Mouse (Mus musculus) heart, embryonic 14.5 days (tissue): ENCODE results near the gene Rrp12. TPM values are rescaled to one million over a fixed set of nuclear protein-coding genes. Genes with fewer than 3 reads are reported as not detected.

Experiments used
- ATAC-seq: fragments of 200-750 bp; cut with Nextera tagmentation; 2 replicates; pipeline ENCODE4 v1.8.0; 2017; ENCODE audit warnings: low read depth, moderate TSS enrichment; ENCODE audit not compliant: insufficient number of reproducible peaks, insufficient read depth, low FRiP score
- H3K27ac ChIP-seq, 2 experiments: fragments of 200-500 bp in 1 of 2; fragments of 300-500 bp in 1 of 2; sonication (generic) in 1 of 2; replicated peaks in 1 of 2; 2 replicates each; pipeline ENCODE4 v1.5.1; 2012 to 2014; ENCODE audit warnings: low read depth in 2 of 2, low read length in 2 of 2, control low read depth in 1 of 2, mild to moderate bottlenecking in 1 of 2, mixed read lengths in 1 of 2; ENCODE audit not compliant: control insufficient read depth in 1 of 2, insufficient read depth in 1 of 2
- H3K27me3 ChIP-seq: fragments of 300-500 bp; sonication (generic); 2 replicates; pipeline ENCODE4 v1.6.1; 2014; ENCODE audit warnings: mild to moderate bottlenecking, low read length, control low read depth; ENCODE audit not compliant: control insufficient read depth, insufficient read depth
- H3K36me3 ChIP-seq: fragments of 300-500 bp; sonication (generic); 2 replicates; pipeline ENCODE4 v1.6.1; 2014; ENCODE audit warnings: mild to moderate bottlenecking, control low read depth, low read length, mixed read lengths; ENCODE audit not compliant: control insufficient read depth, insufficient read depth
- H3K4me1 ChIP-seq, 2 experiments: fragments of 200-500 bp in 1 of 2; fragments of 300-500 bp in 1 of 2; sonication (generic) in 1 of 2; 2 replicates each; pipeline ENCODE4 v1.6.1; 2012 to 2014; ENCODE audit warnings: low read length in 2 of 2, control low read depth in 1 of 2, mixed read lengths in 1 of 2; ENCODE audit not compliant: control insufficient read depth in 2 of 2, insufficient read depth in 2 of 2
- H3K4me2 ChIP-seq: fragments of 300-500 bp; sonication (generic); 2 replicates; pipeline ENCODE4 v1.6.1; 2014; ENCODE audit warnings: mild to moderate bottlenecking, low read length
- H3K4me3 ChIP-seq, 2 experiments: fragments of 200-500 bp in 1 of 2; fragments of 300-500 bp in 1 of 2; sonication (generic) in 1 of 2; 2 replicates each; pipeline ENCODE4 v1.5.1; 2012 to 2014; ENCODE audit warnings: low read length in 2 of 2, mild to moderate bottlenecking in 2 of 2, control low read depth in 1 of 2, low read depth in 1 of 2, moderate library complexity in 1 of 2; ENCODE audit not compliant: control insufficient read depth in 1 of 2, insufficient read depth in 1 of 2
- H3K9ac ChIP-seq: fragments of 300-500 bp; sonication (generic); 2 replicates; pipeline ENCODE4 v1.6.1; 2014; ENCODE audit warnings: mild to moderate bottlenecking, low read length
- H3K9me3 ChIP-seq: fragments of 300-500 bp; sonication (generic); 2 replicates; pipeline ENCODE4 v1.6.1; 2016; ENCODE audit warnings: low read length, control low read depth; ENCODE audit not compliant: control insufficient read depth
- WGBS: fragments of 180-500 bp; shearing (Covaris S2); extraction: QIAGEN DNeasy Blood & Tissue Kit; methylation state at CpG from one replicate; pipeline ENCODE4 v1.1.7; 2014; 5-methylcytosine and 5-hydroxymethylcytosine counted together
- polyA plus RNA-seq: library from polyadenylated mRNA; unstranded; fragments of >200 nt; fragmentation: Nextera tagmentation; extraction: Ambion mirVana; gene quantifications from 2 replicates; pipeline ENCODE4 v1.2.1, GENCODE M21; 2014

Gene Rrp12
- polyA plus RNA-seq, 1 experiment from 2014 or later: 5.8 TPM

DNA sequence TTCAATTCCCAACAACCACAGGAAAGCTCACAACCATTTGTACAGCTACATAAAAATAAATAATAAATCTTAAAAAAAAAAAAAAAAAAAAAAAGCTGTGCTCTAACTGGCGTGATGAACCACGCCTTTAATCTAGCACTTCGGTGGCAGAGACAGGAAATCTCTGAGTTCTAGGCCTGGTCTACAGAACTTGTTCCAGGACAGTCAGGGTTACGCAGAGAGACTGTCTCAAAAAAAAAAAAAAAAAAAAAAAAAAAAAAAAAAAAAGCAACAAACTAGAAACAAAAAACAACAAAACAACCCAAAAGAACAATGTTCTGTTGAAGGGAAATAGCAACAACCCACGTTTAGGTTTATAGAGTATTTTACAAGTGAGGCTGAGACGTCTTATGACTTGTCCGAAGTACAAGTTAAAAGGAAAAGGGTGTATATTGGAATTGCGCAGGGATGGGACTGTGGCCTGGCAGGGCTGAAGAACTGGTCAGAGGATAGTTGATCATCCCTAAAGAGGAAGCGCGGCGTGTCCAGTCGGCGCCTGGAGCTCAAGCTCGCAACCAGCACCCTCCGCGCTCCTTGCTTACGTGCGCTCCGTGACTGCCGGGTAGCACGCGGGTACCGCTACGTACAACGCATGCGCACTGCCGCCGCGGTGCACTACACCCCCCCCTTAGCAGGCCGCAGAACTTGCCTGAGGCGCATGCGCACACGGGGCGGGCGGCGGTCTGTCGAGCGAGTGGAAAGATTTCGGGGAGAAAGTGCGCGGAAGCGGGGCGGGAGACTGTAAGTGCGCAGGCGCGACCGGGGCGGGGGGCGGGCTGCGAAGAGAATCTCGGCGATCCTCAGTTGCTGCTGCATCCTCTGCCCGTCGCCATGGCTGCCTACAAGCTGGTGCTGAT, 15.5 kb upstream of the Rrp12 start, which contains the start of gene Pgam1:
Pgam1 (plus strand) TSS at position 746 of the 896 bp plus-strand sequence.
- Histone ChIP-seq H3K27ac (peak within 1 kb of the TSS; percentile 97 to 98), H3K9ac (peak within 1 kb of the TSS; percentile 100), H3K36me3 (peaks cover 25% of the 10 kb centered on the region), H3K4me2 (peak within 1 kb of the TSS; percentile 77), H3K4me3 (peak within 1 kb of the TSS; percentile 98 to 99), H3K27me3 (no peaks in the 10 kb centered on the region), H3K4me1 (peaks cover 11 to 25% of the 10 kb centered on the region in 2 experiments), H3K9me3 (no peaks in the 10 kb centered on the region)
- WGBS: 5% methylated on average over 54 of the region's 54 CpGs
- ATAC-seq: peak; percentile 93

DNA sequence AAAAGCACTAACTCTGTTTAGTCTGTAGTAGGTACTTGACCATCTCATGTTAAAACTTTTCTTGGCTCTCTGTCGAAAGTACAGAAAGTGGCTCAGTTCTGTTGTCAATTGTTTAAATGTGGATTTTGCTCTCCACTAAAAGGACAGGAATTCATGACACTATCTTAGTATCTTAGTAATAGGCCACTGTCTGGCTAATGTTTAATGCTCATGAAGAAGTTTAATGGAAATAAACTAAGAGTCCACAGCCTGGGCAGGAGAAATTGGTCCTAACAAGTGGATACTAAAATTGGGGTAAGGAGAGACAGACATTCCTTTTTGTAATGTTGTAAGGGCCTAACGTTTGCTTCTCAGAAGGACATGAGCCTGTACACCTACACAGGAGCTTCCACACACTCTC, 14.4 kb upstream of the Rrp12 start:
- no peak overlapping the region for H3K4me3 ChIP-seq
- H3K27ac ChIP-seq: no peak overlapping the region
- H3K36me3 ChIP-seq: peaks cover 15% of the 10 kb centered on the region
- H3K9ac ChIP-seq: no peak overlapping the region
- H3K4me1 ChIP-seq: peaks cover 11 to 28% of the 10 kb centered on the region in 2 experiments
- no peak for ATAC-seq
- no peak overlapping the region for H3K4me2 ChIP-seq
- H3K27me3 ChIP-seq: no peaks in the 10 kb centered on the region
- no peaks in the 10 kb centered on the region for H3K9me3 ChIP-seq
- 90% methylated on average over 2 of the region's 2 CpGs for WGBS

DNA sequence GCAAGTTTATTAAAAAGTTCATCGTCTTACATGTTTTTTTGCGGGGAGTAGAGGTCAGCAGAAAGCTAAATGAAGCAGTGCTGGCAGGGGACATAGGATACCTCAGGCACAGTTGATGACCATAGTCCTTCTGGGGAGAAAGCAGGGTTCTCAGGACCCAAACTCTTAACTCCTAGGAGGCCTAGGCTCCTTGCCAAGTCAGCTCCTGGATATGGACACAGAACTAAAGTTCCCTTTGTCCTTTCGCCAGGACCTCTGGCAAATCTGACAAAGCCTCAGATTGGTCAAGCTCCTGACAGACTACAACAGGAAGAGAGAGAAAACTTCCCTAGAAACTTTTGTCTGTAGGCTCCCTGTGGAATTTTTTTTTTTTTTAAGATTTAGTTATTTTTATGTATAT, 12.8 kb upstream of the Rrp12 start:
- Histone ChIP-seq H3K4me3 (no peak overlapping the region), H3K4me2 (no peak overlapping the region), H3K4me1 (peaks cover 9 to 20% of the 10 kb centered on the region in 2 experiments), H3K9ac (no peak overlapping the region), H3K27ac (no peak overlapping the region), H3K36me3 (peaks cover 4% of the 10 kb centered on the region), H3K27me3 (no peaks in the 10 kb centered on the region), H3K9me3 (no peaks in the 10 kb centered on the region)
- WGBS: 78% methylated on average over 3 of the region's 3 CpGs
- ATAC-seq: no peak

DNA sequence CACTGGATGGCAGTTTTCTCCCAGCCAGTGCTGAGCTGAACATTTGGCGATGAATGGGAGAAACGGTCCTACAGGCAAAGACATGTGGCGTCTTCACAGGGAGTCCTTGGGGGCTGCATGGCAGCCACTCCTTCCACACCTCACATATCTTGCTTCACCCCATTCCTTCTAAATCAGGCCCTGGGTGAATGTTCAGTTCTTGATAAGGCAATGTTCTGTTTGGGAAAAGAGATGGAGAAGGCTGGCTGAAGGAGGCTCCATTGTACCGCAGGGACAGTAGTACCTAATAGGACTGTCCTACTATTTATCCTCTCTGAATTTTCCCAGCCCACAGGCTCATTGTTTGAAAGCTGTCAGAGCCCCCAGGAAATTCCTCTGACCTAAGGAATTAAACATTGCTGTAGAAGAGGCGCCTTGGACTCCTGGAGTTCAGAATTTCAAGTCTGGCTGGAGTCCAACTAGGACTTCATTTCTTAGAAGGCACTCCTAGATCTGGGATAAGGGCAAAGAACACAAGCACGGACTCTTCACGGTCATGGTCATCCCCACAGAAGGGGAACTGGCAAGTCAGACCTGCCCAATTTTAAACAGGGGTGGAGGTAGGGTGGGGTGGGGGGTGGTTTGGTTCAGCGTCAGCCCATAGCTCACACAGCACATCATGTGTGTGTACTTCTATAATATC, 11.2 kb upstream of the Rrp12 start:
- no peak overlapping the region for H3K4me2 ChIP-seq
- H3K27me3 ChIP-seq: no peaks in the 10 kb centered on the region
- peaks cover 7 to 15% of the 10 kb centered on the region in 2 experiments for H3K4me1 ChIP-seq
- H3K9me3 ChIP-seq: no peaks in the 10 kb centered on the region
- H3K4me3 ChIP-seq: no peak overlapping the region
- WGBS: 32% methylated on average over 8 of the region's 8 CpGs
- H3K27ac ChIP-seq: no peak overlapping the region; a peak in 1 of 4 replicates
- H3K36me3 ChIP-seq: no peaks in the 10 kb centered on the region
- no peak for ATAC-seq
- H3K9ac ChIP-seq: no peak overlapping the region

DNA sequence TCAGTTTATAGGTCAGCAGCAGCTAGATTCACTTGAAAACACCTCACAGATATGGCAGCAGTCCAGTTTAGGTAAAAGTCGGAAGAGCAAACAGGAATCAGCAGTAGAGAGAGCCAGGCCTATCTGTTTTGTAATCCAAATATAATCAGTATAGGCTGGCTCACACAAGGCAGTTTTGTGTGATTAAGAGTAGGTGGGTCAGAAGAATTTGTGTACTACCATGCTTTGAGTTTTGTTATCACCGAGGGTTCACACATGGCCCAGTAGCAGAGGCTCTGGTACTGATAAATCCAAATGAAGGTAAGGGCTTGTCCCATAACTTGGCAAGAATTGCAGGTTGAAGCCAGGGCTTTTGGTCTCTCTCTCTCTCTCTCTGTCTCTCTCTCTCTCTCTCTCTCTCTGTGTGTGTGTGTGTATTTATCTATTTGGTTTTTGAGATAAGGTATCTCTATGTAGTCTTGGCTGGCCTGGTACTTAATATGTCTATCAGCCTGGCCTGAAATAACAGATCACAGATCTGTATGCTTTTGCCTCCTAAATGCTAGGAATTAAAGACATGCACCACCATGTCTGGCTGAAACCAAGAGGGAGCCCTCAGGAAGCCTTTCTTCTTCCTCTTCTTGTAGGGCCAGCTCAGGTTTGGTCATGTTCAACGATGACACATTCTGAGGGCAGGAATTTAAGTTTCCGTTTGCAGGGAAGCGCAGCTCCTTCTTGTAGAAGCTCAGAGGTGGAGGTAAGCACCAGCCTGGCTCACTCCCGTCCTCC, 10.5 kb upstream of the Rrp12 start:
- peaks cover 12 to 21% of the 10 kb centered on the region in 2 experiments for H3K4me1 ChIP-seq
- no peaks in the 10 kb centered on the region for H3K36me3 ChIP-seq
- no peak overlapping the region for H3K9ac ChIP-seq
- H3K4me3 ChIP-seq: no peak overlapping the region
- H3K4me2 ChIP-seq: no peak overlapping the region
- no peaks in the 10 kb centered on the region for H3K9me3 ChIP-seq
- WGBS: 28% methylated on average over 6 of the region's 6 CpGs
- no peak for ATAC-seq
- no peaks in the 10 kb centered on the region for H3K27me3 ChIP-seq
- H3K27ac ChIP-seq: no peak overlapping the region; a peak in 1 of 4 replicates

DNA sequence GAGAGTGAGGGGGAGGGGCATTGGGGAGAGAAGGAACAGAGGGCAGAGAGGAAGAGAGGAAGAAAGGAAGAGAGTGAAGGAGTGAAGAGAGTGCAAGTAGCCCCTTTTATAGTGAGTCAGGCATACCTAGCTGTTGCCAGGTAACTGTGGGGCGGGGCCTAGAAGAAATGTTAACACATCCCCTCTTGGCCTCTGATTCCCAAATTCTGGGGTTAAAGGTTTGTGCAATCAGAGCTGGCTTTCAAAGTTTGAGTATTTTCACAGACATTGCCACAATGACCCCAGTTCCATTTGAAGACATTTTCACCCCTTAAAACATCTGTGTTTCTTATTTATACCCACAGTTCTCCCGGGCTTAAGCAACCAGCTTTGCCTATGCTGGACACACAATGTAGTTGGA, 9.3 kb upstream of the Rrp12 start:
- H3K4me1 ChIP-seq: peaks cover 12 to 22% of the 10 kb centered on the region in 2 experiments
- H3K9me3 ChIP-seq: no peaks in the 10 kb centered on the region
- 96% methylated on average over 2 of the region's 2 CpGs for WGBS
- H3K36me3 ChIP-seq: no peaks in the 10 kb centered on the region
- no peak overlapping the region for H3K9ac ChIP-seq
- H3K4me3 ChIP-seq: no peak overlapping the region
- no peaks in the 10 kb centered on the region for H3K27me3 ChIP-seq
- H3K4me2 ChIP-seq: no peak overlapping the region
- H3K27ac ChIP-seq: no peak overlapping the region
- no peak for ATAC-seq

DNA sequence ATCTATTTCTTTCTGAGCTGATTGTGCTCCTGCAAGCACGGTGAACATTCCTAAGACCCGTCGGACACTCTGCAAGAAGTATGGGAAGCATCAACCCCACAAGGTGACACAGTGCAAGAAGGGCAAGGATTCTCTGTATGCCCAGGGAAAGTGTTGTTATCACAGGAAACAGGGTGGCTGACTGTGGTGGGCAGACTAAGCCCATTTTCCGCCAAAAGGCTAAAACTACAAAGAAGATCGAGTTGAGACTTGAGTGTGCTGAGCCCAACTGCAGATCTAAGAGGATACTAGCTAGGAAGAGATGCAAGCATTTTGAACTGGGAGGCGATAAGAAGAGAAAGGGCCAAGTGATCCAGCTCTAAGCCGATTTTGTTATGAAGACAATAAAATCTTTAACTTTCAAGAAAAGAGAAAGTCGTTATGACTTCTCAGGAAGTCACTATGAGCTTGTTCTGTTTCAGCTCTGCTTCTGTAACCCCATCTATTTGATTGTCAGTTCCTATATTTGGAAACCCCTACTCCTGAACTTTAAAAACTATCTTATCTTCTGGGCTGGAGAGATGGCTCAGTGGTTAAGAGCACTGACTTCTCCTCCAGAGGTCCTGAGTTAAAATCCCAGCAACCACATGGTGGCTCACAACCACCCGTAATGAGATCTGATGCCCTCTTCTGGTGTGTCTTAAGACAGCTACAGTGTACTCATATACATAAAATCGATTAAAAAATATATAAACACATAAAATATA, 7.0 kb upstream of the Rrp12 start:
- ATAC-seq: no peak
- Histone ChIP-seq H3K4me2 (no peak overlapping the region), H3K9me3 (no peaks in the 10 kb centered on the region), H3K9ac (no peak overlapping the region), H3K4me1 (peaks cover 12 to 22% of the 10 kb centered on the region in 2 experiments), H3K27ac (no peak overlapping the region), H3K36me3 (no peaks in the 10 kb centered on the region), H3K27me3 (no peaks in the 10 kb centered on the region), H3K4me3 (no peak overlapping the region)
- 63% methylated on average over 10 of the region's 10 CpGs for WGBS
